Comparison of ENCODE assay signal across 9 mouse cellular contexts in genomic region chrX:73342941-73343735, GRCm38 (mm10). TPM values are rescaled to one million over a fixed set of nuclear protein-coding genes. Genes with fewer than 3 reads are reported as not detected.
DNase-seq lines count a peak whose midpoint lies in the region; ATAC-seq lines count a peak whose summit lies in the region.
"Had no signal": no experiment of that assay in that cellular context is flagged by ENCODE, and none has a peak within 500 bp of the region (broad histone marks: within the 10 kb centered on the region; RNA-seq: fewer than 3 reads in every experiment).

No protein-coding gene starts in this region.

- peak; percentile 30 for DNase-seq in adrenal gland, postnatal 14 days
- DNase-seq in adrenal gland, adult (ENCODE audit: inconsistent age in 2 of 2, low spot score in 1 of 2) = no peak
- DNase-seq in urinary bladder, postnatal 25 days (ENCODE audit: low spot score) = peak; percentile 11
- DNase-seq in urinary bladder, postnatal 10 days (ENCODE audit: low spot score) = no peak
- DNase-seq in gastrocnemius, postnatal 25 days = peak; percentile 14
- peak; percentile 28 for DNase-seq in kidney, postnatal 10 days
- peak; percentile 24 for DNase-seq in thymus, postnatal 25 days

- peak; percentile 26; the same call in 1 of the 2 replicates for ATAC-seq in megakaryocyte-erythroid progenitor cell, adult 5-6 weeks (replicated peaks; ENCODE audit: low FRiP score, low TSS enrichment, poor library complexity, severe bottlenecking)

RNA-seq across cellular contexts. Expression of gene Zfp275, which starts 0.7 kb away (rescaled TPM):
- total RNA-seq in adrenal gland, postnatal 14 days (2021) = 19.3 and 22.9 TPM in 2 replicates
- total RNA-seq in gastrocnemius, postnatal 25 days (2021) = 1 to 10 TPM; 4.4 to 5.9 TPM
- total RNA-seq in megakaryocyte-erythroid progenitor cell, adult 5-6 weeks (2014; fragmentation: Nextera tagmentation) = 3.1 and 6.7 TPM in 2 replicates
- total RNA-seq in megakaryocyte-erythroid progenitor cell, adult 5-6 weeks (2017) = 1.8 and 2.5 TPM in 2 replicates

RNA-seq across cellular contexts. Expression of gene Gm45015, which starts 6.5 kb away (rescaled TPM):
- total RNA-seq in adrenal gland, postnatal 14 days (2021) = not detected in 2 replicates
- total RNA-seq in gastrocnemius, postnatal 25 days (2021) = not detected
- total RNA-seq in megakaryocyte-erythroid progenitor cell, adult 5-6 weeks (2014; fragmentation: Nextera tagmentation) = not detected in 2 replicates
- not detected in 2 replicates for total RNA-seq in megakaryocyte-erythroid progenitor cell, adult 5-6 weeks (2017)
- total RNA-seq: heart, adult 18-20 months had no signal

RNA-seq across cellular contexts. Expression of gene Xlr5a, which starts 50.4 kb away (rescaled TPM):
- total RNA-seq in adrenal gland, postnatal 14 days (2021) = 0.26 TPM in 1 of 2 replicates, not detected in the other
- not detected for total RNA-seq in gastrocnemius, postnatal 25 days (2021)
- total RNA-seq in megakaryocyte-erythroid progenitor cell, adult 5-6 weeks (2014; fragmentation: Nextera tagmentation) = not detected in 2 replicates
- not detected in 2 replicates for total RNA-seq in megakaryocyte-erythroid progenitor cell, adult 5-6 weeks (2017)
- total RNA-seq: heart, adult 18-20 months had no signal

RNA-seq across cellular contexts. Expression of gene Xlr5c, which starts 50.4 kb away (rescaled TPM):
- 0.74 and 1.3 TPM in 2 replicates for total RNA-seq in adrenal gland, postnatal 14 days (2021)
- not detected for total RNA-seq in gastrocnemius, postnatal 25 days (2021)
- not detected in 2 replicates for total RNA-seq in megakaryocyte-erythroid progenitor cell, adult 5-6 weeks (2014; fragmentation: Nextera tagmentation)
- not detected in 2 replicates for total RNA-seq in megakaryocyte-erythroid progenitor cell, adult 5-6 weeks (2017)
- total RNA-seq: heart, adult 18-20 months had no signal

RNA-seq across cellular contexts. Expression of gene Gm18336, which starts 55.4 kb away (rescaled TPM):
- total RNA-seq in adrenal gland, postnatal 14 days (2021) = not detected in 2 replicates
- total RNA-seq in gastrocnemius, postnatal 25 days (2021) = not detected
- not detected in 2 replicates for total RNA-seq in megakaryocyte-erythroid progenitor cell, adult 5-6 weeks (2014; fragmentation: Nextera tagmentation)
- total RNA-seq in megakaryocyte-erythroid progenitor cell, adult 5-6 weeks (2017) = not detected in 2 replicates
- total RNA-seq: heart, adult 18-20 months had no signal

Comparison
In these comparisons a context has a peak if more than half of its experiments do, and no peak if none do; other contexts are left out.
1. DNase-seq: peak in adrenal gland, postnatal 14 days (single experiment), urinary bladder, postnatal 25 days (single experiment), gastrocnemius, postnatal 25 days (single experiment), kidney, postnatal 10 days (single experiment) and thymus, postnatal 25 days (single experiment); none in adrenal gland, adult (0 of 2) and urinary bladder, postnatal 10 days (single experiment).